Mouse (Mus musculus) ES-E14 (cell line): ENCODE results near the gene Sec61a2.

ENCODE experiments used
- CHD2 ChIP-seq: IDR thresholded peaks from 2 replicates; pipeline ENCODE4 v1.6.1; 2014; ENCODE audit warnings: mild to moderate bottlenecking, low read depth, low read length, inconsistent platforms
- MAFK ChIP-seq: IDR thresholded peaks from 2 replicates; pipeline ENCODE4 v1.6.1; 2014; ENCODE audit warnings: mild to moderate bottlenecking, low read depth, low read length, inconsistent platforms; ENCODE audit not compliant: insufficient read depth
- ZC3H11A ChIP-seq: IDR thresholded peaks from 2 replicates; pipeline ENCODE4 v1.6.1; 2012; ENCODE audit warnings: low read depth, mild to moderate bottlenecking, inconsistent platforms, low read length, borderline replicate concordance
- ZNF384 ChIP-seq: IDR thresholded peaks from 2 replicates; pipeline ENCODE4 v1.6.1; 2012; ENCODE audit warnings: low read depth, low read length, inconsistent platforms

- no peak for TF ChIP-seq ZC3H11A
- no peak for TF ChIP-seq MAFK
- TF ChIP-seq CHD2 = no peak
- no peak for TF ChIP-seq ZNF384
Measured at GRCm38 (mm10) chr2:5931938-5932337, 36.7 kb upstream of the Sec61a2 start.
